Mouse (Mus musculus) urinary bladder, postnatal 25 days (tissue): ENCODE data around the gene Shd.

Source experiments
- DNase-seq: peaks from one replicate; pipeline ENCODE4 v3.0.0; 2022; ENCODE audit warnings: low spot score

Shd gene

GRCm38 (mm10) chr17:56007444-56008355 is 37.4 kb downstream of the Shd start:
- no peak for DNase-seq

- DNase-seq: peak; percentile 80
Observed at GRCm38 (mm10) chr17:56008356-56009087, 38.3 kb downstream of the Shd start.

GRCm38 (mm10) chr17:56009088-56009961 is 39.1 kb downstream of the Shd start:
- peak; percentile 79 for DNase-seq

DNA sequence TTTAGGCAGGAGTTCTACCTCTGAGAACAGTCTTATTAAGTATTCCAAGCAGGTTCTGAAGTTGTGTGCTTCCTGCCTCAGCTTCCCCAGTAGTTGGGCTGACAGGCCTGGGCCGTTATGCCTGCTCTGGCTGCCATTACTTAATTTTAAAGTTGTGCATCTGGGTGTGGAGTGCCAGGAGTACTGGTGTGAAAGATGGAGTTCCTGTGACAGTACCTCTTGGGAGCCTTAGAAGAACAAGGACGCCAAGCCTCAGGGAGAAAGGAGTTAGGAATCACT is 39.6 kb downstream of the Shd start:
- no peak for DNase-seq

GRCm38 (mm10) chr17:56010255-56010654 is 40.0 kb downstream of the Shd start:
- DNase-seq: no peak

DNA sequence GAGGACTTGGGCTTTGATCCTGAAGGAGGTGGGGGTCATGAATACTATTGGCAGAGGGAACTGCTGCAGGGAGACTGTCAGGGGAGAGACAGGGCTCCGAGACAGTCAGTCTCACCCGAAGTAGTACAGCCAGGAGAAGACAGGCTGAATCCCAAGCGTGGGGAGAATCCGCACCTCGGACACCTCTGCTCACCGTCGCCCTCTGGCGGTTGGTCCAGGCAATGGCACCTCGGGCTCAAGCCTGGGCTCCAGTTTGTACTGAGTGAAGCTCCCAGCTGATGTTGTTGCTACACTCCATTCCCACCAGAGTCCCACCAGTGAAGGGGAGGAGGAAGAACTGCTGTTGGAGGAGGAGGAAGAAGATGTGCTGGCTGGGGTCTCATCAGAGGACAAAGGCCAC is 40.4 kb downstream of the Shd start:
- peak; percentile 84 for DNase-seq

DNA sequence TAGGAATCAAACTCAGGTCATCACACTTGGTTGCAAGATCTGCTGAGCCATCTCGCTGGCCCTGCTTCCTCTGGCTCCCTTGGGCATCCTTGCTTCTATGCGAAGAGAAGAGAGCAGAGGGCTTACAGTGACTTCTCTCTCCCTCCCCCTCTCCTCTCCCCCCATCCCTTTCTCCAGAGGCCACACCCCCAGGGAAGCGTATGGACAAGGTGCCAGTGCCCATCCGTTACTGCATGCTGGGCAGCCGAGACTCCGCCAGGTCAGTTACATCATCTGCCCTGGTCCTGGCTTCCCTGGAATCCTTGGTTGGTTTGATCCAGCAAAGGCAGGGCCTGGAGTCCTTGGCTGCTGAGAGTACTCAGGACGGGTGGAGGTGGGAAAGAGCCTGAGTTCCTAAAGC is 41.2 kb downstream of the Shd start:
- DNase-seq: no peak

GRCm38 (mm10) chr17:56015293-56015692 is 45.0 kb downstream of the Shd start:
- DNase-seq: no peak

- no peak for DNase-seq
Observed at GRCm38 (mm10) chr17:56016382-56016781, 46.1 kb downstream of the Shd start.

DNA sequence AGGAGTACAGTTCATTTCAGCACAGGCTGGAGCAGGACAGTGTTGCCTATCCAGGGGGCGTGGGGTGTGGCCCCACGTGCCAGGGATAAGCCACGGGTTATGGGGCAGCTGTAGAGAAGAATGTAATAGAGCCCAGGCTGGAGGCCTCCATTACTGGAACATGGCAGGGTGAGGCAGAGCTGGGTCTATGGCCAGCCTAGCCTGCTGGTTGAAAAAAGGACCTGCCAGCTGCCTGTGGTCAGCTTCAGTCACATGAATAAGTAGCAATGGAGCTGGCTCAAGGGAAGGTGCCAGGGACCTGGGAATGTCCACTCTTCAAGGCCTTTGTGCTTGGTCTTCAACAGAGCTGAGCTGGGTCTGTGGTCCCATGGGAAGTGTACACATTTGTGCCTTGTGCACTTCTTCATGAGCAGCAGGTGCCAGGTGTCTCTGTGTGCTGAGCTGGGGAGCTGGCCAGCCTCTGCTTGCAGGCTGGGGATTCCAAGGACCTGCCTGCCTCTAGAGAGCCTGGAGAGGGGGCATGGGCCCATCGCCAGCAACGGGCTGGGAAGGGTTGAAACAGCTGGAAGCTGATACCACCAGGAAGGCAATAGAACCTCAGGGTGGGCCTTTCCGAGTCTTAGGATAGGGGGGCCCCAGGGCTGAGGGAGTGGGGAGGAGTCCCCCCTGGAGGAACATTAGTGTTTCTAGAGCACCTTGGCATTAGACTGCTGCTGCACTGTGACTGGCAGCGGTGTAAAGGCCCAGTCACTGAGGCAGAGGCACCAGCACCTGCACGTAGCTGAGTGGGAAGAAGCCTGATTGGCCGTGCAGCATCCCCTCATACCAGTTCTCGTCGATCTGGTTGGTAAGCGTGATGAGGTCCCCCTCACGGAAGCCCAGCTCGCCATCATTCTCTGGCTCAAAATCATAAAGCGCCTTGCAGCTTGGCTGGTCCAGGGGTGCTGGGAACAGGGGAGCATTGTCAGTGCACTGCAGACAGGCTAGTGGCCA is 46.8 kb downstream of the Shd start:
- no peak for DNase-seq

GRCm38 (mm10) chr17:56017848-56018247 is 47.6 kb downstream of the Shd start:
- no peak for DNase-seq

DNA sequence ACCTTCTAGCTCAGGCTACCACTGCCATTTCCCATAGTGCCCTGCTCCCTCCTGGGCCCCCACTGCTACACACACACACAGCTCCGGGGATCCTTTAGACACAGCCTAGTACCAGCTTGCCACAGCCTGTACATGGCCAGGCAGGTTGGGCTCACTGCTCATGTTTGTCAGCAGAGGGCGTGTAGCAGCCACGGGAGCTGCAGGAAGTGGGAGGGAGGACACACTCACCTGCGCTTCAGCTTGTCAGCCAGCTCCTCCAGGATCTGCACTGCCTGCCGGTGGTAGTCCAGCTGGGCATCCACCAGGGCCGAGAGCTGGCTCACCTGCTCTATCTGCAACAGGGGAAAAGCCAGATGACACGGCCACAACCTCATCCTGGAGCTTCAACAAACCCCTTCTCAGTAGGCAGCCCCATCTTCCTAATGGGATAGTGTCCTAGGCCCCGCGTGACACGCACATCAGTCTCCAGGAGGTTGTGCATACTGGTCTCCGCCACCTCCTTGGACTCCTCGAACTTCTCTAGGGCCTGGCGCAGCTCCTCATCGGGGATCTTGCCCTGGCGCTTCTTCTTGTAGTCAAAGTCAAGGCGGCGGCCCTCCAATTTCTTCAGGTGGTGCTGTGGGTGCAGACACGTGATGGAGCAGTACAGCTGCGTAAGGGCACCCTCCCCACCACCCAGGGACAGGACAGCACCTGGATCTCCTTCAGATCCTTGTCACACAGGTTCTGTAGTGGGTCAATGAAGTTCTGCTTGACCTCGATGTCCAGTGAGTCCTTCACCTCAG is 48.3 kb downstream of the Shd start:
- DNase-seq: peak; percentile 48

GRCm38 (mm10) chr17:56020400-56021084 is 50.3 kb downstream of the Shd start:
- no peak for DNase-seq

GRCm38 (mm10) chr17:56021161-56021910 is 51.1 kb downstream of the Shd start:
- no peak for DNase-seq

DNA sequence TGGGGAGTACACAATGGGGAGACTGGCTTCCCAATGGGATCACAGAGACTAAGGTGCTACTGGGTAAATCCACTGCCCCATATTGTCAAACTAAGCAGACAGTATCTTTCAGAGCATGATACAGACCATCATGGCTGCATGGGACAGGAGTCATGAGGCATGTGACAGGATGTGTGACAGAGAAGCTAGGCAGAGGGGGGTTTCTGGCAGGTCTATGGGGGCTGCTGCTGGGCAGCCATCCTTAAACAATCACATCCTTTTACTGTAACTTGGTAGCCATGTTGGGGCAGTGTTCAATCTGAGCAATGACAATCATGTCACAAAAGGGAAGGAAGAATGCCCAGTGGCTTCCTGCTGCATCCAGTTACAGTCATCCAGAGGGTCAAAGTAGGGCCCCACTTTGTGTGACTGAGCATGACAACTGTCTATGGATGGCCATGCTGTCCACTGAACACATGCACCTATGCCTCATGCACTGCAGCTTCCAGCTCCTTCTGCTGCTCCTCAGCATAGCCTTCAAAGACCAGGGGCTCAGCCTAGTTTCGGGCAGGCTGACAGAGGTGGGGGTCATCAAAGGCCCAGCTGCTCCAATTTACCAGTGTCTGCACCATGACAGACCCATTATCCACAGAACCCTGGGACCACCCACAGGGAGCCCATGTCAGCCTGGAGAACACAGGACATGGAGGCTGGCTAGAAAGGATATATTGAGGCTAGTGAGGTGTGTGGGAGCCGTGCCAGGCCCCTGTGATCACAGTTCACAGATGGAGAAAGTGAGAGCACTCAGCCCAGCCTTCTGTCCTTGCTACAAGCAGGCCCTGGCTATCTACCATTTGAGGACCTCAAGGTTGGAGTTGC is 52.1 kb downstream of the Shd start:
- DNase-seq: no peak

- DNase-seq: no peak
Observed at GRCm38 (mm10) chr17:56022989-56023290, 52.7 kb downstream of the Shd start.

DNA sequence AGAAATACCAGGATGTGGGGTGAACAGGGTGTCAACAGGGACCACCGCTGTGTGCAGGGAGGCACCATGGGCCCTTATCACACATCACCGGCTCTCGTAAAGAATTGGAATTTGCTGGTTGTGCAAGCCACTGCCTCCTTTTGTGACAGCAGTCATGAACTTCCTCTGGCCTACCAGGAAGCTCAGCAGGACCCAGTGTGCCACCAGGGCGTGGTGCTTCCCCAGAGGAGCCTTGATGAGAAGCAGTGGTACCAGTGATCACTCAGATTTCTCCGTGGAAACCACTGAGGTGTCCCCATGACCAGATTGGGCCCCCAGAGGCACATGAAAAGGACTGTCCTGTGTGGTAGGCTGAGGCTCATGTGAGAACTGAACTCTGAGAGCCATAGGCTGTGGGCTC is 53.1 kb downstream of the Shd start:
- DNase-seq: no peak

DNA sequence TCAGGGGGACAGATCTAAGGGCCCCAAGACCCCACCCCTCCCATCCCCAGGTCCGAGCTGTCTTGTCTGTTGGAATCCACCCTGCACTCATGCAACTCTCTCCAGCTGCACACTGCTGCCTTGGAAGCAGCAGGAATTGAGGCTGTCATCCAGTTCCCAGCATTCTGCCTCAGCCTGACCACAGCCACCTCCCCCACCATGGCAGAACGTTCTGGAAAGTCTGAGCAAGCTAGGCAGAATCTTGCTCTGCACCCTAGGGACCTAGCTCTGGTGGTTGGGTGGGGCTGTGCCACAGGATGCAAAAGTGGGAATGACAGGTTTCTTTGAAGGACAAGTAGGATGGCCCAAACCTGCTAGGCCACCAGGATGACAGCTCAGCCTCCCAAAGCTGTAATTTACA is 54.2 kb downstream of the Shd start:
- no peak for DNase-seq
